Mouse (Mus musculus) midbrain, embryonic 10.5 days (tissue): ENCODE data around the gene Scgb1b20. TPM values are rescaled to one million over a fixed set of nuclear protein-coding genes. Genes with fewer than 3 reads are reported as not detected.
"Not testable (repeated sequence)": the region's sequence is repeated elsewhere in the genome, so short reads cannot be mapped to it uniquely, and the experiment has no call there.

ENCODE experiments used
- DNase-seq: peaks from one replicate; pipeline ENCODE4 v3.0.0-alpha.2; 2017; ENCODE audit warnings: low spot score
- H3K27ac ChIP-seq: fragments of 300-500 bp; sonication (generic); replicated peaks from 2 replicates; pipeline ENCODE4 v1.5.1; 2016; ENCODE audit warnings: mild to moderate bottlenecking
- H3K27me3 ChIP-seq: fragments of 300-500 bp; sonication (generic); 2 replicates; pipeline ENCODE4 v1.6.1; 2016; ENCODE audit warnings: low read depth, mild to moderate bottlenecking; ENCODE audit not compliant: poor library complexity, severe bottlenecking
- H3K36me3 ChIP-seq: fragments of 300-500 bp; sonication (generic); 2 replicates; pipeline ENCODE4 v1.6.1; 2016; ENCODE audit warnings: mild to moderate bottlenecking, moderate library complexity
- H3K4me1 ChIP-seq: fragments of 300-500 bp; sonication (generic); 2 replicates; pipeline ENCODE4 v1.6.1; 2016
- H3K4me3 ChIP-seq: fragments of 300-500 bp; sonication (generic); 2 replicates; pipeline ENCODE4 v1.5.1; 2016; ENCODE audit warnings: mild to moderate bottlenecking, moderate library complexity
- H3K9me3 ChIP-seq: fragments of 300-500 bp; sonication (generic); replicated peaks from 2 replicates; pipeline ENCODE4 v1.6.1; 2016; ENCODE audit warnings: mild to moderate bottlenecking
- WGBS: fragments of 180-500 bp; shearing (Covaris S2); methylation state at CpG from one replicate; pipeline ENCODE4 v1.1.7; 2016; 5-methylcytosine and 5-hydroxymethylcytosine counted together
- polyA plus RNA-seq: library from polyadenylated mRNA; unstranded; fragments of >200 nt; fragmentation: Nextera tagmentation; extraction: Ambion mirVana; gene quantifications from 2 replicates; pipeline ENCODE4 v1.2.1, GENCODE M21; 2016

Gene Scgb1b20
- polyA plus RNA-seq = not detected in 2 replicates

DNA sequence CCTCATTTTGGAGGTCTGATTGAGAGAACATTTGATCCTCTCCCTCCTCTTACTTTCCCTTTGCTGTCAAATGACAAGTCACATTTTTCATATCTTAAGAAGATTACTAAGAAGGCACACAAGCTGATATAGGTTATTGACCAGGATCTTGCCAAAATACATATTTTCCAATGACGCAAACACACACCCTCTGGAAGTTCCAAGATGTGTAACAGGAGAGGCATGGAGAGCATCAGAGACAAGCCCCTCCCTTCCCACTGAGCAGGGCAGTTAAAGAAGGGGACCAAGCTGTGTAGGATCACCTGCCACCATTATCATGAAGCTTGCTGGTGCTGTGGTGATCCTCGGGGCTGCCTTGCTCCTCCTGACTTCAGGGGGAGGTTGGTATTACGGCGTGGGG is at the start of gene Scgb1b20:
TSS of gene Scgb1b20 (plus strand) at position 301 of the 400 bp plus-strand sequence.
- H3K9me3 ChIP-seq = peaks cover 32% of the 10 kb centered on the region
- H3K4me1 ChIP-seq, H3K4me3 ChIP-seq, H3K36me3 ChIP-seq, H3K27ac ChIP-seq, H3K27me3 ChIP-seq, DNase-seq: not testable (repeated sequence)
- WGBS = 82% methylated on average over 4 of the region's 4 CpGs

DNA sequence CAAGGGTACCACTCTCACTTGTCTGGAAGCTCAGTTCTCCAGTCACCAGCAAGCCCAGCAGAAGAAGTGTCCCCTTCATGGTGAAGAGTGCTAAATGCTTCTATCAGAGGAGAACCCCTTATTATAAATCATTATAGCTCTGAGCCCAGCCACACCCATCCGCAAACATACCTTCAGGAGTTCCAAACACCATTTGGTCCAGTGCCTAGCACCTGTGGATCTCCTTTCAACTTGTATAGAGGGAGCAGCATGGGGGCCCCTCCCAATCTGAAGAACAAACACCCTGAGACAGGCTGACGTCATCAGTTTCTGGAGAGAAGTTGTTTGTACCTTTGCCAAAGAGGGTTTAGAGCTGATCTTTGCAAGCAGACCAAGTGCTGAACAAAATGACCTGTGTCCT is 6.8 kb upstream of the Scgb1b20 start, which contains the start of gene Scgb2b20:
TSS of gene Scgb2b20 (minus strand) at position 101 of the 400 bp plus-strand sequence.
- peaks cover 37% of the 10 kb centered on the region for H3K9me3 ChIP-seq
- H3K4me3 ChIP-seq, H3K27ac ChIP-seq, H3K36me3 ChIP-seq, H3K27me3 ChIP-seq, DNase-seq, H3K4me1 ChIP-seq: not testable (repeated sequence)
- 80% methylated on average over 2 of the region's 2 CpGs for WGBS

DNA sequence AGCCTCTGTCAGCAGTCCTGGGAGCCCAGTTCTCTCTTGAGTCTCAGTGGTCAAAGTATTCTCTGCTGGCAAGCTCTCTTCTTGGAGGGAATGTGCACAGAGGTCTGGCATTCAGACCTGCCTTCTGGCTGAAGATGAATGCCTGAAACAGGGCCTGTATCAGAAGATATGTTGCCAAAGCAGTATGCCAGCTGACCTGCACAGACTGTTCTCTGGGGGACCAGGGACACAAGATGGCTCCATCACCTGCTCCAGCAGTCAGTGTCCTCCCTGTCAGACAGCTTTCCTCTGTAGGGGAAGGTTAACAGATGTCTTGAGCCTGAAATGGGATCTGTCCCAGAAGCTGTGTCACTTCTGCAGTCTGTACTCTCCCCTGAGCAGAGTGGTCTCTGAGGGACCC is 26.7 kb downstream of the Scgb1b20 start:
- not testable (repeated sequence) for H3K27me3 ChIP-seq, DNase-seq, H3K4me3 ChIP-seq, H3K27ac ChIP-seq, H3K4me1 ChIP-seq, H3K36me3 ChIP-seq
- H3K9me3 ChIP-seq = peaks cover 52% of the 10 kb centered on the region

DNA sequence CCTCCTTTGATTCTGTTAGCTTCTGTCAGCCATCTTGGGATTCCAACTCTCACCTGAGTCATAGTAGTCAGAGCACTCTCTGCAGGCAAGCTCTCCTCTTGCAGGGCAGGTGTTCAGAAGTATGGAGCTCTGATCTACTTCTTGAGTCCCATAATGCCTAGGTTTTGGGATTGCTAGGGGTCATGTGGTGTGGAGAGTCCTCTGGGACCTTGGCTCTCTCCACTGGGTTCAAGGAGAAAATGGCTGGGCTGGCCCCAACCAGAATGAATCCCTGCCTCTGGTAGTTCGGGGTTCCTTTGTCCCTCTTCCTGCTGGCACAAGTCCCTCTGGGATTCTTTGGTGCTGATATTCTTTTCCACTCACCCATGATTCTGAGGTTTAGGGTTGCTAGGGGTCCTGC is 28.6 kb downstream of the Scgb1b20 start:
- Histone ChIP-seq H3K9me3 (peaks cover 48% of the 10 kb centered on the region), H3K27ac (no peak overlapping the region), H3K4me3 (no peak overlapping the region), H3K4me1 (no peaks in the 10 kb centered on the region), H3K27me3 (no peaks in the 10 kb centered on the region), H3K36me3 (no peaks in the 10 kb centered on the region)
- no peak for DNase-seq
- 82% methylated on average over 1 of the region's 1 CpGs for WGBS

DNA sequence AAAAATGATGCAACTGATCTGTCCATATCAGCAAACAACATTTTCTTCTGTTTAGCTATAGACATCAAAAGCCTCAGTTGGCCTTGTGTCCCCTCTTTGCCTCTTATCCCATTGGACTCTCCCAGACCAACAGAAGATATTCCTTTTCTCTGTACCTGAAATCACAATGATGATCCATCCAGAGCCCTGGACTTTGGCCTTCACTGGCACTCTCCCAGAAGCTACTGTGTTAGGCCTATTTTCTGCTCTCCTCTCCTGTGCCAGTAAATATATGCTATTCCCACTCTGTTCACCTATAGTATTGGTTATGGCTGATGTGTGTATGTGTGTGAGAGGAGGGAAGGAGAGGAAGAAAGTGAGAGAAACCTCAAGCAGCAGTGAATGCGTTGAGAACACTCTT is 36.6 kb downstream of the Scgb1b20 start:
- not testable (repeated sequence) for DNase-seq, H3K27ac ChIP-seq, H3K4me1 ChIP-seq, H3K4me3 ChIP-seq, H3K27me3 ChIP-seq, H3K36me3 ChIP-seq
- peaks cover 37% of the 10 kb centered on the region for H3K9me3 ChIP-seq
- WGBS = 49% methylated on average over 1 of the region's 1 CpGs

Other genes with a start within 250 kb of the Scgb1b20 start
- gene Scgb2b18, start 199.4 kb upstream of the Scgb1b20 start, polyA plus RNA-seq = not detected in 2 replicates
- gene Scgb1b18, start 187.7 kb upstream of the Scgb1b20 start, polyA plus RNA-seq = not detected in 2 replicates
- not detected in 2 replicates for gene Scgb2b19, start 92.9 kb upstream of the Scgb1b20 start, polyA plus RNA-seq
- gene Scgb1b19, start 85.9 kb upstream of the Scgb1b20 start, polyA plus RNA-seq = not detected in 2 replicates
- not detected in 2 replicates for gene Scgb2b20, start 6.9 kb upstream of the Scgb1b20 start, polyA plus RNA-seq
- not detected in 2 replicates for gene Scgb2b21, start 147.2 kb downstream of the Scgb1b20 start, polyA plus RNA-seq